Mouse (Mus musculus) gastrocnemius, adult 2 months (tissue): ENCODE measurements around the gene Slc35g3. TPM values are rescaled to one million over a fixed set of nuclear protein-coding genes. Genes with fewer than 3 reads are reported as not detected.
A peak's percentile ranks its signal among the peaks of the same experiment; 100 is the strongest.

Source experiments
- DNase-seq: peaks from one replicate; pipeline ENCODE4 v3.0.0; 2022
- H3K27ac ChIP-seq: fragments of 200-600 bp; 2 replicates; pipeline ENCODE4 v1.8.1; 2022; ENCODE audit warnings: mild to moderate bottlenecking
- H3K4me3 ChIP-seq: fragments of 200-600 bp; 2 replicates; pipeline ENCODE4 v1.8.1; 2022; ENCODE audit warnings: mild to moderate bottlenecking, moderate library complexity
- CTCF ChIP-seq: fragments of 200-600 bp; IDR thresholded peaks from 2 replicates; pipeline ENCODE4 v1.8.1; 2022; ENCODE audit warnings: antibody characterized with exemption, mild to moderate bottlenecking, moderate library complexity
- intact Hi-C: fragments of 180-260 bp; cut with DNase I; formaldehyde crosslinking; loops from one replicate; pipeline ENCODE4 v1.15.1; 2025
- total RNA-seq, 2 experiments: library from RNA; stranded (reverse); gene quantifications; 2 replicates each; pipeline ENCODE4 v1.2.3; 2021

The Slc35g3 gene
- total RNA-seq, 2 experiments from 2014 or later, result not detected

- H3K27ac ChIP-seq, result no peak overlapping the region
- TF ChIP-seq CTCF, result no peak
- intact Hi-C loops, result no loop called here
- H3K4me3 ChIP-seq, result no peak overlapping the region
- no peak for DNase-seq
Observed at GRCm38 (mm10) chr11:69778258-69778982, 16.7 kb upstream of the Slc35g3 start.

GRCm38 (mm10) chr11:69777504-69778257, 15.9 kb upstream of the Slc35g3 start:
- H3K27ac ChIP-seq, result no peak overlapping the region
- TF ChIP-seq CTCF, result no peak
- DNase-seq, result no peak
- intact Hi-C loops, result no loop called here
- H3K4me3 ChIP-seq, result no peak overlapping the region

- DNase-seq, result no peak
- intact Hi-C loops, result no loop called here
- TF ChIP-seq CTCF, result no peak
- H3K4me3 ChIP-seq, result no peak overlapping the region
- H3K27ac ChIP-seq, result no peak overlapping the region
Observed at GRCm38 (mm10) chr11:69776488-69776887, 14.7 kb upstream of the Slc35g3 start.

- intact Hi-C loops, result loop anchor here (2.0 kb wide), 1 partner anchor 15 kb away; no protein-coding TSS in a partner anchor
- Histone ChIP-seq H3K4me3 (no peak overlapping the region), H3K27ac (no peak overlapping the region)
- no peak for DNase-seq
- TF ChIP-seq CTCF, result no peak
Observed at GRCm38 (mm10) chr11:69775716-69776115, 13.9 kb upstream of the Slc35g3 start.

- no peak overlapping the region for H3K4me3 ChIP-seq
- intact Hi-C loops, result loop anchor here (2.0 kb wide), 1 partner anchor 16 kb away; no protein-coding TSS in a partner anchor
- TF ChIP-seq CTCF, result no peak
- H3K27ac ChIP-seq, result no peak overlapping the region
- DNase-seq, result no peak
Observed at GRCm38 (mm10) chr11:69774961-69775360, 13.2 kb upstream of the Slc35g3 start.

GRCm38 (mm10) chr11:69767625-69767909, 5.8 kb upstream of the Slc35g3 start:
- no peak for TF ChIP-seq CTCF
- peak overlapping the region; percentile 94 for H3K4me3 ChIP-seq
- intact Hi-C loops, result no loop called here
- H3K27ac ChIP-seq, result peak overlapping the region; percentile 99
- no peak for DNase-seq

DNA sequence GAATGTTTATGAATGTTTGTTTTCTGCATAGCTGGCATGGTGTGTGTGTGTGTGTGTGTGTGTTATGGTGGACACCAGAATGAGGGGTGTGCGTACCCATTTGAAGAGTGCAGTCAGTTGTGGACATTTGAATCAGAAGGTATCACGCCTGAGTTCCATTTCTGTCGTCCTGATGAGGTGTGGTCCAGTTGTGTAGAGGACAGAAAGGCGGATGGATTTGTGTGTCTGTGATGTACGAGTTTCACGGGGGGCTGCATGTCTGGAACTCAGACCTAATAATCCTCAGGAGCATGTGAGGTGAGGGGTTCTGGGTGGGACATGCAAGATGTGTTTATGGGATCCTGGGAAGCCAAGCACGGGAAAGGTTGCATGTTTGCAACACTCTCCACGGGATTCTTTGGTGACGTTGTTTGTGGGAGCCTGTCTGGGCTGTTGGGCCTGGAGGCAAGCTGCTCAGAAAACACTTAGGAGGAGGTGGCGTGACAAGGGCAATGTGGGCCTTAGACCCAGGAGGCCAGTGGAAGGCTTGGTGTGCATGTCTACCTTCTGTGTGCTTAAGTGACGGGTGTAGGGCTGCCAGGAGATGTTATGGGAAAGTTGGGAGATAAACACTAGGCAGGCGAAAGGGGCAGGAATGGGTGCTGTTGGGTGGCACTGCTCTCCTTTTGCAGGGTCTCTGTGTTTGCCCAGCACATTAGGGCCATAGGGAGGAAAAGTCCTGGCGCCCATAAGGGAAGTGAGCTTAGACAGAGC, 5.3 kb upstream of the Slc35g3 start:
- DNase-seq, result no peak
- TF ChIP-seq CTCF, result no peak
- intact Hi-C loops, result no loop called here

GRCm38 (mm10) chr11:69766126-69766609, 4.4 kb upstream of the Slc35g3 start:
- TF ChIP-seq CTCF, result no peak
- Histone ChIP-seq H3K4me3 (peak overlapping the region; percentile 94), H3K27ac (peak overlapping the region; percentile 99)
- intact Hi-C loops, result no loop called here
- peak; percentile 86 for DNase-seq

More for the DNA sequence above, 5.3 kb upstream of the Slc35g3 start:
- Histone ChIP-seq H3K27ac (peak overlapping the region; percentile 99), H3K4me3 (peak overlapping the region; percentile 94)

GRCm38 (mm10) chr11:69765221-69766125, 3.7 kb upstream of the Slc35g3 start, which contains the start of gene Zbtb4:
Zbtb4 (plus strand) TSS chr11:69765912.
- DNase-seq, result peak; percentile 78
- Histone ChIP-seq H3K27ac (peak within 1 kb of the TSS; percentile 99), H3K4me3 (peak within 1 kb of the TSS; percentile 94)
- TF ChIP-seq CTCF, result no peak
- intact Hi-C loops, result no loop called here

DNA sequence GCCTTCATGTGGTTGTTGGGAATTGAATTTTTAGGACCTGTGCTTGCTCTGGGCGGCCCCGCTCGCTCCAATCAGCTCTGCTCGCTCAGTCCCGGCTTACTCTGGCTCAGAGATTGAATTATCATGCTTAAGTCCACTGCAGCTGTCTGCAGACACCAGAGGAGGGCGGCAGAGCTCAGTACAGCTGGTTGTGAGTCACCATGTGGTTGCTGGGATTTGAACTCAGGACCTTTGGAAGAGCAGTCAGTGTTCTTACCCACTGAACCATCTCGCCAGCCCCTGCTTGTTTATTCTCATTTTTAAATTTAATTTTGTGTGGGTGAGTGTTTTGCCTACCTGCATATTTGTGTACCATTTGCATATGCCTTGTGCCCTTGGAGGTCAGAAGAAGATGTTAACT, 1.8 kb upstream of the Slc35g3 start:
- TF ChIP-seq CTCF, result peak; percentile 35; the same call in 1 of the 2 replicates
- DNase-seq, result no peak
- intact Hi-C loops, result no loop called here

DNA sequence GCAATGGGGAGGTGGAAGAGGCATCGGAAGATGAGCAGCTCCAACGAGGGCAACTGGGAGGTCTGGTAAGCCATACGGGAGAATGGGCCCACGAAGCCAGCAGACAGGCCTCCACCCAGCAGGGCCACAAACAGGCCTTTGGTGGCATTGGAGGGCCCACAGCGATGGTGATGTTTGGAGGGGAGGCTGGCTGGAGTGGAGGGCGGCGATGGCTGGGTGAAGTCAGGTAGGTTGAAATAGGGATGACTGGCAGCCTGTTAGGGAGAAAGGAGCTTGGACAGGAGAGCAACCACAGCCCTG, 917 bp downstream of the Slc35g3 start:
- no peak for TF ChIP-seq CTCF

More for the DNA sequence above, 1.8 kb upstream of the Slc35g3 start:
- Histone ChIP-seq H3K4me3 (no peak overlapping the region), H3K27ac (no peak overlapping the region)

DNA sequence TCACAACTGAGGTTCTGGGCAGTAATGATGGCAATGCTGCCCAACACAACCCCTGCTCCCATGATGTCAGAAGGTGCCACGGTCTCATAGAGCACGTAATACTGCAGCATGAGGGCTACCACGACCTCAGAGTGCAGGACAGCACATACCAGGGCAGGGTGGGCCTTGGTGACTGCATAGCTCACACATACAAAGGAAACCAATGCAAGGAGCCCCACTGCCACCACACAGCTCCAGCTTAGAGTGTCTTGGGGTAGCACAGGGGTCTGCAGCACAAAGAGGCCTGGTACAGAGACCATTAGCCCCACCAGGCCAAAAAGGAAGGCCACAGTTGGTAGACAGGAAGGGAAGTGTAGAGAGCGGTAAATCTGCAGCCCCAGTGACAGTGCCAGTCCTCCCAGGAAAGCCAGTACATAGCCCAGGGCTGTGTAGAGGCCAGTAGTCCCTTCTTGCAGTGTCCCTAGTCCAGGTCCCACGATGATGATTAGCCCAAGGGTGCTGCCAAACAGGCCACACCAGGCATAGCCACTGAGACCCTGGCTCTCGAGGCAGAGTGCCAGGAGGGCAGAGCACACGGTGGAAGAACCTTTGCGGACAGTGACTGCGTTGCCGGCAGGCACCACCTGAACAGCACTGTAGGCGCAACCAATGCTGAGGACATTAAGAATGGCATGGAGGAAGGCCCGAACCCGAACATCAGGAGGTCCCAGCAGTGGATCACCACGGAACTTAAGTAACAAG, 1.4 kb downstream of the Slc35g3 start:
- intact Hi-C loops, result no loop called here
- no peak for TF ChIP-seq CTCF
- Histone ChIP-seq H3K4me3 (no peak overlapping the region), H3K27ac (peak overlapping the region; percentile 98)
- no peak for DNase-seq

More for the DNA sequence above, 917 bp downstream of the Slc35g3 start:
- DNase-seq, result no peak
- H3K27ac ChIP-seq, result no peak overlapping the region
- no peak overlapping the region for H3K4me3 ChIP-seq
- intact Hi-C loops, result no loop called here
